Mouse (Mus musculus) gastrocnemius, adult 2 months (tissue): ENCODE results near the gene Akap11. TPM values are rescaled to one million over a fixed set of nuclear protein-coding genes. Genes with fewer than 3 reads are reported as not detected.

Experiments used
- DNase-seq: peaks from one replicate; pipeline ENCODE4 v3.0.0; 2022
- H3K27ac ChIP-seq: fragments of 200-600 bp; 2 replicates; pipeline ENCODE4 v1.8.1; 2022; ENCODE audit warnings: mild to moderate bottlenecking
- H3K4me3 ChIP-seq: fragments of 200-600 bp; 2 replicates; pipeline ENCODE4 v1.8.1; 2022; ENCODE audit warnings: mild to moderate bottlenecking, moderate library complexity
- CTCF ChIP-seq: fragments of 200-600 bp; IDR thresholded peaks from 2 replicates; pipeline ENCODE4 v1.8.1; 2022; ENCODE audit warnings: antibody characterized with exemption, mild to moderate bottlenecking, moderate library complexity
- intact Hi-C: fragments of 180-260 bp; cut with DNase I; formaldehyde crosslinking; loops from one replicate; pipeline ENCODE4 v1.15.1; 2025
- total RNA-seq, 2 experiments: library from RNA; stranded (reverse); gene quantifications; 2 replicates each; pipeline ENCODE4 v1.2.3; 2021

The Akap11 gene
- total RNA-seq, 2 experiments from 2014 or later: 14.2 to 20.9 TPM

DNA sequence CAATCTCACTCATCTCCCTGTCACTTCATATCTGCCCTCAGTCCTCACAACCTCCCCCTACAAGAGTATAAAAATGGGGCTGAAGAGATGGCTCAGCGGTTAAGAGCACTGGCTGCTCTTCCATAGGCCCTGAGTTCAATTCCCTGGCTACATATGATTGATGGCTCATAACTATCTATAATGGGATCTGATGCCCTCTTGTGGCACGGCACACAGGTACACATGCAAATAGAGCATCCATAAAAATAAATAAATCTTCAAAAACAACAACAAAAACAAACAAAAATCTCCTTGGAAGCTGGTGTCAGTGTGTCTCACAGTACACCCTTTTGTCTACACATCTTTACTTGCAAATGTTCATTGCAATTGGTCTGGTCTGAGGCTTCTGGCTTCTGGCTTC is 11.5 kb downstream of the Akap11 start:
- TF ChIP-seq CTCF: peak; percentile 20; the same call in 1 of the 2 replicates
- H3K4me3 ChIP-seq: no peak overlapping the region
- intact Hi-C loops: no loop called here
- no peak for DNase-seq
- H3K27ac ChIP-seq: no peak overlapping the region

DNA sequence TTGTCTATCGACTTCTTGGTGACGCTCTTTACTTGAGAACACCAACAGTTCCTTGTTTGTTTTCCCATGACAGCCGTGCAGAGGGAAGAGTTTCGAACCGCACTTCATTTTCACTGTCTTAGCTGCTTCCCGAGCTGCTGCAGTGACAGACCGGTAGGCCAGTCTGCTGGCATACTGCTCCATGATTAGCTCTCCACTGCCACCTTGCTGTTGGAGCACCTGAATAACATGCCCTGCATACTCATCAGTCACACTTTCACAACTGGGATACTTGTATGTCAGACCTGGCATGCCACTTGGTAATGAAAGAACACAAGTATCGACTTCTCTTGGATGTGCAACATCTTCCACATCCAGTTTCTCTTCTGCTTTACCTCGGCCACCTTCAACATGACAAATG is 25.9 kb downstream of the Akap11 start:
- Histone ChIP-seq H3K27ac (no peak overlapping the region), H3K4me3 (no peak overlapping the region)
- no peak for DNase-seq
- intact Hi-C loops: no loop called here
- peak; percentile 18; the same call in 1 of the 2 replicates for TF ChIP-seq CTCF

DNA sequence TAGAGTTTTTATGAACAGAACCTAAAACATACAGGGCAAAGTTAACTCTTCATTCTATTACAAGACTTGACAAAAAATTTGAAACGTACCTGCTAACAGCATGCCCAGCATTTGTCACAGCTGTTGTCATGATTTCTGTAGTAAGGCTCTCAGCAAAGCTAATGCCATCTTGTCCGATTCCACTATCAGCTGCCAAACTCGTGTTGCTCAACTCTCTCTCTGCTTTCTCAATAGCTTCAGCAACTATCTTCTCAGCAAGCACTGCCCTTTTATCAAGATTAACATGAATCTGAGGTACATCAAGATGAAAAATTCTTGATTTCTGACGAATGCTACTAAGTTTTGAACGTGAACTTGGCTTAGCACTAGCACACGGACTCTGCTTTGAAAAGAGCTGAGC is 26.8 kb downstream of the Akap11 start:
- H3K27ac ChIP-seq: no peak overlapping the region
- TF ChIP-seq CTCF: no peak
- intact Hi-C loops: no loop called here

DNA sequence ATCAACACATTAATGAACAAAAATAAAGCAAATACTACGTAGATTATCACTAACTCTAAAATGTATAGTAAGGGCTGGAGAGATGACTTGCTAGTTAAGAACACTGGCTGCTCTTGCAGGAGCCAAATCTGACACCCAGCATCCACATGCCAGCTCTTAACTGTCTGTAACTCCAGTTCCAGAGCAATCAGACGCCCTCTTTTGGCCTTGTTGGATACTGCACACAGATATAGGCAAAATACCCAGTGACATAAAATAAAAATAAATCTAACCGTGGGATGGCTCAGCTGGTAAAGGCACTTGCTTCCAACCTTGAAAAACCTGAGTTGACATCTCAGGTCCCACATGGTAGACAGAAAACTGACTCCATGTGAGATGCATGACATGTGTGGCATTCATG is 36.0 kb downstream of the Akap11 start:
- no peak overlapping the region for H3K4me3 ChIP-seq
- no peak overlapping the region for H3K27ac ChIP-seq
- no peak for DNase-seq
- no peak for TF ChIP-seq CTCF
- intact Hi-C loops: no loop called here

More for the DNA sequence above, 26.8 kb downstream of the Akap11 start:
- DNase-seq: no peak
- no peak overlapping the region for H3K4me3 ChIP-seq

DNA sequence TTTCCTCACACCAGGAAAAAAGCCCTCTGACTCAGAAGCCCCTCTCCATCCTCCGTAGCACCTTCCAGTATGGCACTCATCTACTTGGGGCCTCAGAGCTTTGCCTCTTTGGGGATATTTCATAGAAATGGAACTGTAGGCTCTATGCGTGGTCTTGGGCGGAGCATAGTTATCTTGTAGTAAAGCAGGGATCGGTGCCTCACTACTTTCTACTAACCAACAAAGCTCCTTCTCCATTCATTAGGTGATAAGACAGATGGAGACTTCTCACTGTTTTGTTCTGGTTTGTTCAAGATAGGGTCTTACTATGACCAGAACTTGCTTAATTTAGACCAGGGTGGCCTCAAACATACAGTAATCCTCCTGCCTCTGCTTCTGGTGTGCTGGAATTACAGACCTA is 39.9 kb downstream of the Akap11 start:
- TF ChIP-seq CTCF: no peak
- intact Hi-C loops: no loop called here
- no peak for DNase-seq
- Histone ChIP-seq H3K27ac (no peak overlapping the region), H3K4me3 (no peak overlapping the region)

DNA sequence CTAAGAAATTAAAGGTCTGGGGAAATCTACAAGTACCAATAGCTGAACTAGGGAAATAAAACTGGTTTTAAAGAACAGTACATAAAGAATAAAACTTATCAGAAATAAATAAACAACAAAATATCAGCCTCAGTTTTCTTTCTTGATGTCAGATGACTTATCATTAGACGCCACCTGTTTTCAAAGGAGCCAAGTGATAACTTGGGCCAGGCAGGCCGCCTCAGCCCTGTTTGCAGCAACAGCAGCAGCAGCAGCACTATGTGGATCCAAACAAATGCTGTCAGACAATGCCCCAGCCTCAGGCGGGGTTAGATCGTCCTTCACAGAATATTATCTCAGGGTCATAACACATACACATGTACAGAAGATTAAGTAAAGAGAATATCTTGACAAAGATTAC is 41.4 kb downstream of the Akap11 start:
- DNase-seq: no peak
- H3K4me3 ChIP-seq: no peak overlapping the region
- TF ChIP-seq CTCF: no peak
- no peak overlapping the region for H3K27ac ChIP-seq
- intact Hi-C loops: no loop called here

DNA sequence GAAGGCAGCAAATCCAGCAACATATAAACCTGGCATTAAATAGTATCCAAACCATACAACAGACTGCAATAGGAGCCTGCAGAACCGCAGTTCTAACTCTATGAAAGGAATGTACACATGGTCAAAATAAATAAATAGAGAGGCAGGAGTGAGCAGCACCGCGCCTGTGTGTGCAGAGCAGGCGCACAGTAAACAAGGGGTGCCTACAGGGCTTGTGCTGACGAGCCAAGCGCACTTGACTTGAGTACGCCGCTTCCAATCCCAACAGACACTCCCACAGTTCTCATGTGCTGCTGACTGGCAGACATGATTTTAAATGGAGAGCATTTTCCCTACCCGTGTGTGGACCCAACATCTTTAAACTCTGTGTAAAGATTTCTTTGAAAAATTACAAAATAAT is 44.0 kb downstream of the Akap11 start:
- Histone ChIP-seq H3K27ac (no peak overlapping the region), H3K4me3 (no peak overlapping the region)
- TF ChIP-seq CTCF: no peak
- intact Hi-C loops: no loop called here
- DNase-seq: no peak

DNA sequence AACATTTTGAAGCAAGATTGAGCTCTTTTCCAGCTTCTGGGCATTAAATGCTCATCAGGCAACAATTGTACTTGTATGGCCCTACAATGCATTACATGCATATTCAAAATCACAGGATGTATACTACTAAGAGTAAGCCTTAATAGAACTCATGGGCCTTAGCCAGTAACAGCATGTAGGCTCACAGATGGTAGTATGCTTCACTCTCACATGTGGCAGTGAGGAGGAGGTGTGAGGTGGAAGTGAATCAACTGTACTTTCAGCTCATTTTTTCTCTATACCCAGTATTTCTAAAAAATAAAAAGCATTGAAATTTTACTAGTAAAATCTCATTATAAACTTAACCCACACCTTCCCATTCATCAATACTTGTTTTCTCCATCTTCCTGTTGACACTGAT is 45.2 kb downstream of the Akap11 start:
- DNase-seq: no peak
- intact Hi-C loops: no loop called here
- no peak overlapping the region for H3K27ac ChIP-seq
- no peak for TF ChIP-seq CTCF
- H3K4me3 ChIP-seq: no peak overlapping the region

DNA sequence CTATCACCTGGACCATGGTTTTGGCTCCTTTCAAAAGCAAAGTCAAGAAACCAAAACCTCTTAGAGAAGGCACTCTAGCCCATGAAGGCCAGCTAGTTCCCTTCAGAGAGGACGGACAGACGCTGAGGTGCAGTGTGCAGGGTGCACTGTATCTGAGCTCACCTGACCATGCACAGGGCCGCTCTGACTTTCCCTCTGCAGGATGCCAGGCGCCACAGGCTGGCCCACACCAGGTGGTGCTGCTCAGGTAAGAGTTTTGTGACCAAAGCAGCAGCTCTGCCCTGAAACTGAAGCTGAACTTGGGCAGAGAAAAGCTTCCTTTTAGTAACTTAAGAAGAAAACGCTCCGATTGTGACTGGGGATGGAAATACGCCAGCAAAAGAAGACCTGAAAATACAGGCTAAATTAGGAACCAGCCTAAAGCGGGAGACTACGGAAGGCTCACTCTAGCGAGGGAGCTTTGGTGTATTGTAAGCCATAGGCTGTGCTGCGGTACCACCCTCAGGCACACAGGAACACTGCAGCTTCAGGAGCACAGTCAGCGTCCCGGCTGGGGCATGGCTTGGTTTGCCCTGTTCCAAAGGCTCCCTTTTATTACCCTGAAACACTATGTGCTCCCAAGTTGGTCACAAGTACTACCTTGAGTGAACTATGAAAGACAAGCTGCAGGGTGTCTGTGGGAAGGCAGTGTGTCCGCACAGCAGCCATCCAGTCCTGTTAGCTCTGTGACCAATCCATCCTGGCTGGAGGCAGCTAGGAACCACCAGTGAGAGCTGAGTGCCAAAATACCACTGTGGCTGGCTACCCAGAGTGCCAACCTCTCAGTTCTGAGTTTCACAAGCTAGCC is 54.0 kb downstream of the Akap11 start:
- Histone ChIP-seq H3K4me3 (peak overlapping the region; percentile 19; the same call in 1 of the 2 replicates), H3K27ac (no peak overlapping the region)
- peak; percentile 58 for TF ChIP-seq CTCF
- DNase-seq: peak; percentile 27
- intact Hi-C loops: no loop called here

DNA sequence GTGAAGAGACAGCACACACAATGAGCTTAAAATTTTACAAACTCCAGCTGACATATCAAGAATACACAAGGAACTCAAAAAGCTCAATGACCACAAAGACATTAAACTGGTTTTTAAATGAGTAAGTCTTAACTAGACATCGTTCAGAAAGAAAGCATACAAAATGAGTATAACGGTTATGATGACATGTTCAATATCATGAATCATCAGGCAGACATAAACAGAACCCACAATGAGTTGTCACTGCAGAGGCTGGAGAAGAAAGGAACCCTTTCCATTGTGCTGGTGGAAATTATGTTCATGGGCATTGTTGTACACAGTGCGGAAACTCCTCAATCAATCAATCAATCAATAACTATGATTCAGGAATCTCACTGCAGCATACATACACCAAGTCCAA is 62.5 kb downstream of the Akap11 start:
- TF ChIP-seq CTCF: no peak
- intact Hi-C loops: no loop called here
- Histone ChIP-seq H3K4me3 (no peak overlapping the region), H3K27ac (no peak overlapping the region)
- no peak for DNase-seq

DNA sequence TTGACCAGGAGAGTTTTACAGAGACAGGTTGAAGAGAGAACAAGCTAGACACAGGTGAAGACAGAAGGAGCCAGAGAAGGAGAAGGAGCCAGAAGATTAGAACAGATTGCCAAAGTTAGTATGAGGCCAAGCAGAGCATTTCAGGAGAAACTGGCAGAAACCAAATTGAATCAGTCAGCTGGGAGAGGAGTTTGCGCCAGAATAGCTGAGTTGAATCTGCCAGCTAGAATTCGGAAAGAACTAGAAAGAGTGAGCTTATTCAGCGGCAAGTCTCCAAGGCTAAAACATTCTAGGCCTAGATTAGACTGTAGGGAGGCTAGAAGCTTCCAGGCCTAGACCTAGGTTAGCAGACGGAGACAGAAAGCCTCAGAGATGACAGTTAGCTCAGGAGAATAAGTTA is 65.9 kb downstream of the Akap11 start:
- Histone ChIP-seq H3K4me3 (no peak overlapping the region), H3K27ac (no peak overlapping the region)
- intact Hi-C loops: no loop called here
- TF ChIP-seq CTCF: no peak
- DNase-seq: no peak

DNA sequence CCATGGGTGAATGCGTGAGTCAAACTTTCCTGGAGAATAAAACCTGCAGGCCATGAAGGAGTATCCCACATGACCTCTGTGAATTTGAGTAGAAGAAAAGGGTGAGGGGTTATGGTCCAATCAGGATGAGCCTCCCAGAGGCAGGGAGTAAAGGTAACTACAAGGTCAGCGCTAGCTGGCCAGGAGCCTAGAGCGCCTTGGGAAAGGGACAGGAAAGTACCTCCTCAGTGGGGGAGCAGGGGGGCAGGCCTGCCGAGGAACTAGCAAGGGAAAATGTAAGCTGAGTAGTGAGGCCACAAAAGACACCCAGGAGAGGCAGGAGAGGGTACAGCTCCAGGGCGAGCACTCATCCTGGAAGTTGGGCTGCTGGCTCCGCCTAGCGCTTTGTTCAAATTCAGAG is 67.6 kb downstream of the Akap11 start:
- DNase-seq: no peak
- TF ChIP-seq CTCF: no peak
- intact Hi-C loops: no loop called here
- Histone ChIP-seq H3K4me3 (no peak overlapping the region), H3K27ac (no peak overlapping the region)

DNA sequence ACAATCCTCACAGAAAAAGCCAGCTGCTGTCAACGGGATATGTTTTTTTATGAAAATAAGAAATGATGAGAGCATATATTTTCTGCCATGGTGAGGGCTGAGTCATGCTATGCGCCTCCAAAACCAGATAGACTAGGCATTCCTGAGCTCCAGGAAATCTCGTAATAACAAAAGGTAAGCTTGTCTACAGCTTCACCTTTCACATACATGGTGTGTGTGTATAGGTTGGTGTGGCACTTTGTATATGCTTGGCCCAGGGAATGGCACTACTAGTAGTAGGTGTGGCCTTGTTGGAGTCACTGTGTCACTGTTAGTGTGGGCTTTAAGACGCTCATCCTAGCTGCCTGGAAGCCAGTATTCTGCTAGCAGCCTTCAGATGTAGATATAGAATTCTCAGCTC is 68.6 kb downstream of the Akap11 start:
- intact Hi-C loops: no loop called here

DNA sequence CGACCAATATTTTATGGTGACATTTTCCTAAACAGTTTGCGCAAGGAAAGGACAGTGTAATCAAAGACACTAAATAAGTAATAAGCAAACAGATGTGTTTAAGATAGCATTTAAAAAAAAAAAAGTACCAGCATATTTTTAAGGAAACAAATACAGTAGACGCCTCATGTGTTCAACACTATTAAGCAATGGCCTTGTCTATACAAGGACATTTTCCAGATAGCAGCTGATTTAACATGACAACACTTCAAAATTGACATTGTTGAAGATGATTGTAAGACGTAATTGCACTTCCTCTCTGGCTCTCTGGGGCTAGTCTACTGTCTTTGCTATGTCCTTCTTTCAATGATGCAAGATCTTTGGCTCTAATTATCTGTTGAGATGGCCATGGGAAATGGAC is 72.3 kb downstream of the Akap11 start:
- no peak for DNase-seq
- Histone ChIP-seq H3K27ac (no peak overlapping the region), H3K4me3 (no peak overlapping the region)
- TF ChIP-seq CTCF: no peak
- intact Hi-C loops: no loop called here

More for the DNA sequence above, 68.6 kb downstream of the Akap11 start:
- DNase-seq: no peak
- H3K27ac ChIP-seq: no peak overlapping the region
- TF ChIP-seq CTCF: no peak
- H3K4me3 ChIP-seq: no peak overlapping the region
